Mouse (Mus musculus): ENCODE results near the gene Rgs1.
A peak's percentile ranks its signal among the peaks of the same experiment; 100 is the strongest.

Gene Rgs1

DNA sequence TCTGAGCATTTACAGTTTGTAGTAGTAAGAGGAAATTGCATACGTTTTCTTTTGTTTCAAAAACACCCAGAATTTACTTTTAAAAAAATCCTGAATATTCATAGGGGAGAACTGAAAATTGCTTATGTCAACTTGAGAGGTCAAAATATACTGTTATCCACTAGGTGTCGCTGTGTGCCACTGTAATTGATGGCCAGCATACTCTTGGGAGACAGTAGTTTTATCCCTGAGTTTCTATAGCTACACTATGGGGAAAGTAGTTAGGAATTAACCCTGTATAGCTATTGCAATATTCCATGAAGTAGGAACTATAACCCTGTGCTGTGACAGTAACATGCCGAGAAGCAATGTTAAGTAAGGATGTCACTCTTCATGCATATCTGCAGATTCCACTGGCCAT, 51.4 kb downstream of the Rgs1 start:
- peak; percentile 60 for DNase-seq (ENCODE audit: inconsistent ontology term)
